Mouse (Mus musculus): ENCODE results near the gene Adal. TPM values are rescaled to one million over a fixed set of nuclear protein-coding genes. Genes with fewer than 3 reads are reported as not detected.
"Not testable (repeated sequence)": the region's sequence is repeated elsewhere in the genome, so short reads cannot be mapped to it uniquely, and the experiment has no call there.

The Adal gene
- polyA plus RNA-seq (2015; fragmentation: Nextera tagmentation; extraction: Ambion mirVana), result 14.6 and 15.1 TPM in 2 replicates

DNA sequence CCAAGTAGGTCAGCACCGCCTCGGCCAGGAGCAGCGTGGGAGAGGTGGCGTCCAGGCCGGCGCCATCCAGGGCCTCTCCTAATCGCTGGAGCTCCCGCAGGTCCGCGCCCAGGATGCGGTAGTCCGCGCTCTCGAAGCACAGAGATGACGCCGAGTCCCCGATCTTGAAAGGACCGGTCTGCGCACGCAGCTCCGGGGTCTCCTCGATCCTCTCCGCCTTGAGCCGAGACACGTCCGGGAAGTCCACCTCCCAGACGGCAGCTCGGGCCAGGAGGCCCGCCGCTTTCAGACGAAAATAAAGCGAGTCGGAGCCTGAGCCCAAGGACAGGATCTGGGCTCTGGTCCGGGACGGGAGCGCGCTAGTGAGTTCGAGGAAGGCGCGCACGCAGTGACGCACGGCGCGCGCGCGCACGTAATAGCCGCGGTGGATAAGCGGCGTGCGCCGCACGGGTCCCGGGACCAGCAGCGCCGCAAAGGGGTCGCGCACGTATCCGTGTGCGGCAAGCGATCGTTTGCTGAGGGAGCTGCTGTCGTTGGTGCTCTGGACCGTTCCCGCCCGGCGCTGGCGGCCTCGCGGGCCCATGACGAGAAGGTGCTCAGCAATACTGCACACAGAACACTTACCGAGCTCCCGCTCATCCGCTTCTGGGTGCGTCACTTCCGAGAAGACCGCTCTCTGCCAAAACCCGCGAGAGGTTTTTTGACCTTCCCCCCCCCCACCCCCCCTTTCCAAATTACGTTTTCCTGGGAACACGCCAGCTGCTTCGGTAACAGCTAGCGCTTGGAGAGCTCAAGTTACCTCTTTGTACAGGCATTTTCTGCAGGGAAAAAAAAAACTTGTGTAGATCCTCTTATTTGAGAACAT, at the start of gene Adal, which contains the start of gene Lcmt2:
Gene Adal (plus strand): TSS at position 411 of the 865 bp plus-strand sequence.
Gene Lcmt2 (minus strand): TSS at position 636 of the 865 bp plus-strand sequence.
- Histone ChIP-seq H3K27ac (peak within 1 kb of the TSS; percentile 99), H3K4me2 (peak within 1 kb of the TSS; percentile 94), H3K27me3 (no peaks in the 10 kb centered on the region), H3K9ac (peak within 1 kb of the TSS; percentile 90), H3K4me1 (replicated peaks) (peaks cover 33% of the 10 kb centered on the region), H3K36me3 (peaks cover 19% of the 10 kb centered on the region), H3K9me3 (replicated peaks) (no peaks in the 10 kb centered on the region), H3K4me3 (peak within 1 kb of the TSS; percentile 67)
- peak; percentile 92 for ATAC-seq (replicated peaks; ENCODE audit: insufficient number of reproducible peaks, insufficient read depth, low FRiP score, low read depth)
- WGBS, result under 1% methylated on average over 87 of the region's 87 CpGs

- Histone ChIP-seq H3K36me3 (no peaks in the 10 kb centered on the region), H3K27me3 (no peaks in the 10 kb centered on the region), H3K4me2 (no peak overlapping the region), H3K27ac (no peak overlapping the region), H3K9me3 (replicated peaks) (no peaks in the 10 kb centered on the region), H3K9ac (no peak overlapping the region), H3K4me3 (no peak overlapping the region), H3K4me1 (replicated peaks) (no peaks in the 10 kb centered on the region)
- 19% methylated on average over 9 of the region's 9 CpGs for WGBS
- ATAC-seq (replicated peaks; ENCODE audit: insufficient number of reproducible peaks, insufficient read depth, low FRiP score, low read depth), result no peak
Observed at GRCm38 (mm10) chr2:121102051-121102450, 38.2 kb upstream of the Adal start.

GRCm38 (mm10) chr2:121105940-121106339, 34.3 kb upstream of the Adal start:
- no peak overlapping the region for H3K9ac ChIP-seq
- no peak for ATAC-seq (replicated peaks; ENCODE audit: insufficient number of reproducible peaks, insufficient read depth, low FRiP score, low read depth)
- H3K36me3 ChIP-seq, result no peaks in the 10 kb centered on the region
- 0 out of 2 replicates have a peak, but pooled peaks cover 3% of the 10 kb centered on the region for H3K27me3 ChIP-seq
- no peak overlapping the region for H3K4me2 ChIP-seq
- H3K4me1 ChIP-seq (replicated peaks), result no peaks in the 10 kb centered on the region
- H3K4me3 ChIP-seq, result no peak overlapping the region
- no peaks in the 10 kb centered on the region for H3K9me3 ChIP-seq (replicated peaks)
- no peak overlapping the region for H3K27ac ChIP-seq

DNA sequence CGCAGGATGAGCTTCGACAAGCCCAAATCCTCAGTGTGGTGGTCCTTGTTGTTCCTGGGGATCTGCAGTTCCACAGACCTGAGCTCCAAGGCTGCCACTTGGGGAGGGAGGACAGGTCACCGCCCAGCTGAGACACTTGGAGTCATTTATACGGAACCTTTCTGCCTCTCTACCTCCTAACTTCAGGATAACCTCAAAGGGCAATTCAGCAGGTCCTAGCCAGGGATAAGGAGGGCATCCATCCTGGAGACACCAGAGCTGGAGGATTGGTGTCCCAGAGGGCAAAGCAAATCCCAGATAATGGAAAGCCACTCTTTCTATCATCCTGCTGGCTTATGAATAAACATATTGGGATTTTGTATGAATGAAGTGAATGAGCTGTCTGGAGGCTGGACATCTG, 30.5 kb upstream of the Adal start, which contains the start of gene Tgm7:
Gene Tgm7 (minus strand): TSS at position 101 of the 400 bp plus-strand sequence.
- Histone ChIP-seq H3K36me3 (no peaks in the 10 kb centered on the region), H3K9me3 (replicated peaks) (no peaks in the 10 kb centered on the region), H3K4me3 (no peak within 1 kb of the TSS), H3K27ac (no peak within 1 kb of the TSS), H3K4me1 (replicated peaks) (no peaks in the 10 kb centered on the region), H3K9ac (no peak within 1 kb of the TSS), H3K27me3 (0 out of 2 replicates have a peak, but pooled peaks cover 3% of the 10 kb centered on the region), H3K4me2 (no peak within 1 kb of the TSS)
- no peak for ATAC-seq (replicated peaks; ENCODE audit: insufficient number of reproducible peaks, insufficient read depth, low FRiP score, low read depth)
- WGBS, result 82% methylated on average over 4 of the region's 4 CpGs

- Histone ChIP-seq H3K27ac (no peak overlapping the region), H3K9me3 (replicated peaks) (no peaks in the 10 kb centered on the region), H3K27me3 (0 out of 2 replicates have a peak, but pooled peaks cover 3% of the 10 kb centered on the region), H3K4me2 (no peak overlapping the region), H3K4me1 (replicated peaks) (no peaks in the 10 kb centered on the region), H3K4me3 (no peak overlapping the region), H3K9ac (no peak overlapping the region), H3K36me3 (no peaks in the 10 kb centered on the region)
- no peak for ATAC-seq (replicated peaks; ENCODE audit: insufficient number of reproducible peaks, insufficient read depth, low FRiP score, low read depth)
- 91% methylated on average over 2 of the region's 2 CpGs for WGBS
Observed at GRCm38 (mm10) chr2:121115418-121115817, 24.8 kb upstream of the Adal start.

DNA sequence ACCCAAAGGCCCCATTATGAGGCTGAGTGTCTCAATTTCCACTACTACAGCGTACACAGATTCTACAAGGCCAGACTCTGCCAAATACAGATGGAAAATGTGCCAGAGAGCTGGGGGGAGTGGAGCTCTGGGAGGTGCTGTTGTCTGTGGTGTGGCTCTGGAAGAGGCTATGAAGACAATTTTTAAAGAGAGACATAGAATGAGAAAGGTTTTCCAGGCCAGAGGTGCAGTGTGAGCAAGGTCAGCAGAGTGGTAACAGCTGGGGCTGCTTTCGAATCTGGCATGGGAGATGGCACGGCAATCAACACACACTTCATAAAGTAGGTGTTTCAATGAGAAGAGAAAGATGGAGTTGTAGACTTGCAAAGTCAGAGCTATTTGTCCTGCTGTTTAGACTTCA, 21.0 kb upstream of the Adal start:
- no peak for ATAC-seq (replicated peaks; ENCODE audit: insufficient number of reproducible peaks, insufficient read depth, low FRiP score, low read depth)
- H3K36me3 ChIP-seq, result no peaks in the 10 kb centered on the region
- 0 out of 2 replicates have a peak, but pooled peaks cover 3% of the 10 kb centered on the region for H3K27me3 ChIP-seq
- no peaks in the 10 kb centered on the region for H3K9me3 ChIP-seq (replicated peaks)
- H3K4me2 ChIP-seq, result no peak overlapping the region
- no peak overlapping the region for H3K9ac ChIP-seq
- no peak overlapping the region for H3K27ac ChIP-seq
- H3K4me1 ChIP-seq (replicated peaks), result no peaks in the 10 kb centered on the region
- no peak overlapping the region for H3K4me3 ChIP-seq
- WGBS, result 73% methylated on average over 3 of the region's 3 CpGs

- not testable (repeated sequence) for H3K36me3 ChIP-seq; H3K27me3 ChIP-seq; H3K4me3 ChIP-seq; H3K27ac ChIP-seq; H3K9me3 ChIP-seq (replicated peaks); H3K9ac ChIP-seq; ATAC-seq (replicated peaks; ENCODE audit: insufficient number of reproducible peaks, insufficient read depth, low FRiP score, low read depth); H3K4me2 ChIP-seq; H3K4me1 ChIP-seq (replicated peaks)
- whole genome bisulfite sequencing, result 83% methylated on average over 5 of the region's 5 CpGs
Observed at GRCm38 (mm10) chr2:121126302-121126701, 13.9 kb upstream of the Adal start.

DNA sequence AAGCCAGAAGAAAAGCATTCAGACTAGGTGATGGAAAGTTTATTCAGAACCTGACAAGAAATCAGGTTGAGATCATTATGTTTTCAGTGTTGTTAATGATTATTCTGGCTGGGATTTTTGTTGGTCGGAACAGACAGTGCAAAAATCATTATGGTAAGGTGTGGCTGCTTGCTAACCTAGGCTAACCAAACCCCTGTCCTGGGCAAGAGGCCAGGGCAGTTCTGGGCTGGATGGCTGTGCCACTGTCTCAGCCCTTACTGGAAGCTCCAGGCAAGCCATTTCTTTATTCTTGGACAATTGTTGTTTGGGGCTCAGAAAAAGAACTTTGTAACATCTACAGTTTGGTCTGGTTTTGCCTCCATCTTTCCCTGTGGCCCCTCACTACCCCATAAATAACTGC, 12.7 kb upstream of the Adal start:
- H3K4me2 ChIP-seq, result no peak overlapping the region
- H3K4me1 ChIP-seq (replicated peaks), result no peaks in the 10 kb centered on the region
- H3K27me3 ChIP-seq, result no peaks in the 10 kb centered on the region
- H3K9me3 ChIP-seq (replicated peaks), result no peaks in the 10 kb centered on the region
- H3K27ac ChIP-seq, result no peak overlapping the region
- H3K4me3 ChIP-seq, result no peak overlapping the region
- H3K9ac ChIP-seq, result no peak overlapping the region
- H3K36me3 ChIP-seq, result no peaks in the 10 kb centered on the region
- WGBS, result 71% methylated on average over 1 of the region's 1 CpGs
- ATAC-seq (replicated peaks; ENCODE audit: insufficient number of reproducible peaks, insufficient read depth, low FRiP score, low read depth), result no peak

DNA sequence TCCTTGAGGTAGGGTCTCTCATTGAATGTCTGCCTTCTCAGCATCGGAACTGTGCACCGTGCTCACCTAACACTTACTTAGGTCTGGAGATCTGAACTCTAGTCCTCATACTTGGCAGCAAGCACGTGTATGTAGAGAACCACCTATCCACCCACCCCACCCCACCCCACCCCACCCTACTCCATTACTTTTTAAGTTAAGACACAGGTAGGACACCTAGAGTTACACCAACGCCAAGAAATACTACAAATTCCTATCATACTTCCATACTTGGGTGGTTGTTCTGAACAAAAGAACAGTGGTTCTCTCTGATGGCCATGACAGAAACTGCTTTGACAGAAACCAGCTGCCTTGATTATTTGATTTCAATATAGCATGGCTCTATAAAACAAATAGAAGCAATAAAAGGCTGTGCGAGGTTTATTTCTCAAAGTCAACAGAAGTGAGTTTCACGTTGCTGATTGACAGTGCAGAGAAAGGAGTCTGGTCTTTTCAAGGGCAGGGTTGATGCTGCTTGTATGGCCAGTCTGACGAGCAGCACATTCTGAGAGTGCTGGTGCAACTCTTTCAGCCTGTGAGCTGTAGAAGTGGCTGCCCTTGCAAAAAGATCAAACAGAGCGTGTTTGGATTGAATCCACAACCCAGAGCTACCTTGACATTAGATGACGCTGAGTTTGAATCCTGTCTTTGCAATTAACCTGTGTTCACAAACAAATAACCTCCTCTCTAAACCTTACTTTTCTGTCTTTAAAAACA, 11.2 kb upstream of the Adal start:
- 61% methylated on average over 9 of the region's 9 CpGs for WGBS
- no peak for ATAC-seq (replicated peaks; ENCODE audit: insufficient number of reproducible peaks, insufficient read depth, low FRiP score, low read depth)
- Histone ChIP-seq H3K4me2 (no peak overlapping the region), H3K27ac (no peak overlapping the region), H3K4me1 (replicated peaks) (no peaks in the 10 kb centered on the region), H3K4me3 (no peak overlapping the region), H3K9ac (no peak overlapping the region), H3K36me3 (no peaks in the 10 kb centered on the region), H3K9me3 (replicated peaks) (no peaks in the 10 kb centered on the region), H3K27me3 (no peaks in the 10 kb centered on the region)

GRCm38 (mm10) chr2:121132822-121133221, 7.4 kb upstream of the Adal start:
- no peaks in the 10 kb centered on the region for H3K9me3 ChIP-seq (replicated peaks)
- no peaks in the 10 kb centered on the region for H3K36me3 ChIP-seq
- H3K27ac ChIP-seq, result no peak overlapping the region
- no peak for ATAC-seq (replicated peaks; ENCODE audit: insufficient number of reproducible peaks, insufficient read depth, low FRiP score, low read depth)
- H3K9ac ChIP-seq, result no peak overlapping the region
- no peak overlapping the region for H3K4me2 ChIP-seq
- H3K4me1 ChIP-seq (replicated peaks), result peaks cover 3% of the 10 kb centered on the region
- no peaks in the 10 kb centered on the region for H3K27me3 ChIP-seq
- WGBS, result 51% methylated on average over 1 of the region's 1 CpGs
- no peak overlapping the region for H3K4me3 ChIP-seq

- Histone ChIP-seq H3K9ac (no peak overlapping the region), H3K9me3 (replicated peaks) (no peaks in the 10 kb centered on the region), H3K4me2 (peak overlapping the region; percentile 15; the same call in 1 of the 2 replicates), H3K4me1 (replicated peaks) (peaks cover 33% of the 10 kb centered on the region), H3K36me3 (peaks cover 10% of the 10 kb centered on the region), H3K27ac (no peak overlapping the region), H3K4me3 (no peak overlapping the region), H3K27me3 (no peaks in the 10 kb centered on the region)
- no peak for ATAC-seq (replicated peaks; ENCODE audit: insufficient number of reproducible peaks, insufficient read depth, low FRiP score, low read depth)
- 99% methylated on average over 4 of the region's 4 CpGs for WGBS
Observed at GRCm38 (mm10) chr2:121137371-121137770, 2.9 kb upstream of the Adal start.

All from heart, embryonic 15.5 days (tissue).